Mouse (Mus musculus) liver, postnatal 0 days (tissue): ENCODE data around the gene Plxnd1. TPM values are rescaled to one million over a fixed set of nuclear protein-coding genes. Genes with fewer than 3 reads are reported as not detected.

Experiments
- ATAC-seq: fragments of 200-750 bp; cut with Nextera tagmentation; 2 replicates; pipeline ENCODE4 v1.8.0; 2017; ENCODE audit warnings: mild to moderate bottlenecking, moderate library complexity
- DNase-seq: peaks from one replicate; pipeline ENCODE4 v3.0.0-alpha.2; 2016
- H3K27ac ChIP-seq: fragments of 300-500 bp; sonication (generic); 2 replicates; pipeline ENCODE4 v1.5.1; 2014; ENCODE audit warnings: antibody characterized with exemption, moderate library complexity, mild to moderate bottlenecking, low read depth
- H3K27me3 ChIP-seq: fragments of 300-500 bp; sonication (generic); 2 replicates; pipeline ENCODE4 v1.6.1; 2014; ENCODE audit warnings: low read length, control low read depth, mixed read lengths; ENCODE audit not compliant: insufficient read depth
- H3K36me3 ChIP-seq: fragments of 300-500 bp; sonication (generic); replicated peaks from 2 replicates; pipeline ENCODE4 v1.6.1; 2014; ENCODE audit warnings: mild to moderate bottlenecking, control low read depth, low read length, moderate library complexity, mixed read lengths; ENCODE audit not compliant: insufficient read depth
- H3K4me1 ChIP-seq: fragments of 300-500 bp; sonication (generic); 2 replicates; pipeline ENCODE4 v1.6.1; 2014; ENCODE audit warnings: antibody characterized with exemption, mild to moderate bottlenecking, control low read depth; ENCODE audit not compliant: insufficient read depth
- H3K4me2 ChIP-seq: fragments of 300-500 bp; sonication (generic); 2 replicates; pipeline ENCODE4 v1.6.1; 2014; ENCODE audit warnings: low read depth, mild to moderate bottlenecking, low read length, moderate library complexity, mixed read lengths
- H3K4me3 ChIP-seq: fragments of 300-500 bp; sonication (generic); 2 replicates; pipeline ENCODE4 v1.5.1; 2014; ENCODE audit warnings: low read depth, low read length
- H3K9ac ChIP-seq: fragments of 300-500 bp; sonication (generic); replicated peaks from 2 replicates; pipeline ENCODE4 v1.6.1; 2014; ENCODE audit warnings: mild to moderate bottlenecking, moderate library complexity
- H3K9me3 ChIP-seq: fragments of 300-500 bp; sonication (generic); 2 replicates; pipeline ENCODE4 v1.6.1; 2016; ENCODE audit warnings: mild to moderate bottlenecking, control low read depth, low read length, mixed read lengths
- CTCF ChIP-seq: sonication (generic); IDR thresholded peaks from 2 replicates; pipeline ENCODE4 v1.5.1; 2016; ENCODE audit warnings: antibody characterized with exemption, low read depth
- EP300 ChIP-seq: IDR thresholded peaks from 2 replicates; pipeline ENCODE4 v1.6.1; 2016; ENCODE audit warnings: antibody characterized with exemption, low read depth, mild to moderate bottlenecking
- WGBS: fragments of 180-500 bp; shearing (Covaris S2); extraction: QIAGEN DNeasy Blood & Tissue Kit; methylation state at CpG from one replicate; pipeline ENCODE4 v1.1.7; 2014; ENCODE audit not compliant: insufficient replicate concordance; 5-methylcytosine and 5-hydroxymethylcytosine counted together
- polyA plus RNA-seq: library from polyadenylated mRNA; unstranded; fragments of >200 nt; fragmentation: Nextera tagmentation; extraction: Ambion mirVana; gene quantifications from 2 replicates; pipeline ENCODE4 v1.2.1, GENCODE M21; 2015

The Plxnd1 gene
- polyA plus RNA-seq, 1 experiment from 2014 or later: 8.7 TPM

DNA sequence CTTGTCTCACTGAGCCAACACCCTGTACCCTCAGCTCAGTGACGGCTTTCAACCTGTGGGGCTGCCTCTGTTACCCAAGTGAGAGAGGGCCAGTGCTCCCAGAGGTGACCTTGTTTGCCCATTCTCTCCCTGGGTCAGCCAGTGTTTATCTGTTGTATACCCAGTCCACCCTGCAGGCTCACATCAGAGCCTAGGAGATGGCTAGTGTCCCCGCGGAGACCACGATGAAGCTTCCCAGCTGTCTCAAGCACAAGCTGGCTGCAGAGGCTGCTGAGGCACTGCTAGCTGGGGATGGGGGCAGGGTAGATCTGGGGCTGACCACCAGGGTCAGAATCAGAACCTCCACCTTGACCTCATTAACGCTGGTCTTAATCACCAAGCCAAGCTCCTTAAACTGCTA lies 64.8 kb downstream of the Plxnd1 start:
- no peaks in the 10 kb centered on the region for H3K4me1 ChIP-seq
- H3K36me3 ChIP-seq: no peaks in the 10 kb centered on the region
- no peaks in the 10 kb centered on the region for H3K27me3 ChIP-seq
- no peaks in the 10 kb centered on the region for H3K9me3 ChIP-seq
- no peak overlapping the region for H3K4me2 ChIP-seq
- H3K4me3 ChIP-seq: no peak overlapping the region
- ATAC-seq (no peak), DNase-seq (no peak)
- no peak for TF ChIP-seq EP300
- no peak for TF ChIP-seq CTCF
- H3K27ac ChIP-seq: no peak overlapping the region
- 68% methylated on average over 5 of the region's 5 CpGs for WGBS
- H3K9ac ChIP-seq: no peak overlapping the region

DNA sequence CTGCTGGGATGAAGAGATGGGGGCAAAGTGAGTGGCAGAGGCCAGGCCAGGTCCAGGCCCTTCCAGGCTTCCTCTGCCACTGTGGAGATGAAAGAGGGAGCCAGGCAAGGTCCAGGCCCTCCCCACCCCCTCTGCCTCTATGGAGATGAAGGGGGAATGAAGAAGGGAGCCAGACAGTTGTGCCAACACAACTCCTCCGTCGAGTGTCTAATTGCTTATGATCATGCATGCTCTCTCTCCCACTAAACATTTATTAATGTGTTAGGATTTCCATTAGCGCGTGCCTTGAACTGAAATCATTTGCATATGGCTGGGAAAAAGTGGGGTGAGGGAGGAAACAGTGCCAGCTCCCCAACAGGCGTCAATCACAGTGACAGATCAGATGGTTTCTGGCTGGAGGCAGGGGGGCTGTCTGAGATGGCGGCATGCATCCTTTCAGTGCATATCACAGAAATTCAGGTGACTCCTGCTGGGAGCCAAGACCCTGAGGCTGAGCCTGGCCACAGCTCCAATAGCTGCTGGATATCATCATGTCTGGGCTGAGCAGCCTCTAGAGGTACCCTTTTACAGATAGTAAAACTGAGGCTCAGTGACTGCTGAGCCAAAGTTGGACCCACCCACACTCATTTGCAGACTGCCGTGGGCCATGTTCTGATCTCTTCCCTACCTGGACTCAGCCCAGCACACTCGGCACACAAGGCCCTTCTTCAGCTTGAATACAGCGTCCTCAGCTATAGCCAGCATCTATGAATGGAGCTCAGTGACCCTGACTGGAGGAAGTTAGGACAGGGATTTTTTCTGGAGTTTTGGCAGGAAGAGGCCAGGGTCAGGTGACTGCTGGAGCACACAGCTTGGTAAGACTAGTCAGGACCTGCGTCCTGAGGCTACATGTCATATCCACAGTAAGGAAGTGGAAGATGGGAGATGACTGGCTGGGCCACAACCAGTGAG lies 67.2 kb downstream of the Plxnd1 start:
- Histone ChIP-seq H3K36me3 (no peaks in the 10 kb centered on the region), H3K4me1 (no peaks in the 10 kb centered on the region), H3K9ac (no peak overlapping the region), H3K27me3 (no peaks in the 10 kb centered on the region), H3K4me3 (no peak overlapping the region), H3K4me2 (no peak overlapping the region), H3K27ac (no peak overlapping the region), H3K9me3 (no peaks in the 10 kb centered on the region)
- WGBS: 71% methylated on average over 10 of the region's 10 CpGs
- no peak for ATAC-seq
- no peak for DNase-seq
- TF ChIP-seq CTCF (no peak), EP300 (no peak)

DNA sequence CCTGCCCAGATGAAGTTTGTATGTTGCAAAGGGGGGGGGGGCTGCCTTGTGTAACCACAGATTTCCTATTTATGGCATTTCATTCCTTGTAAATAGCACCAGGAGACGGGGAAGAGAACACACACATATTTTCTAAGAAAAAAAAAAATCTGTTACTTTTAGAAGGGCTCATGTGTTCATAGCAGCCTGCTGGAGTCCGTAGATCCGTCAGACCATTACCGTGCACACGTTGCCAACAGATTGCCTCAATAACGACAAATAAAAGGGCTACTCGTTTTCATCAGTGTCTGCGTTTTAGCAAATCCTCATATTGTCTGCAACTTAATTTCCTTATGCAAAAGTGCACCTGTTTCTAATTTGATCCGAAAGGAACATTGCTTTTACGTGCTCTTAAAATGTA lies 68.4 kb downstream of the Plxnd1 start:
- H3K4me3 ChIP-seq: no peak overlapping the region

DNA sequence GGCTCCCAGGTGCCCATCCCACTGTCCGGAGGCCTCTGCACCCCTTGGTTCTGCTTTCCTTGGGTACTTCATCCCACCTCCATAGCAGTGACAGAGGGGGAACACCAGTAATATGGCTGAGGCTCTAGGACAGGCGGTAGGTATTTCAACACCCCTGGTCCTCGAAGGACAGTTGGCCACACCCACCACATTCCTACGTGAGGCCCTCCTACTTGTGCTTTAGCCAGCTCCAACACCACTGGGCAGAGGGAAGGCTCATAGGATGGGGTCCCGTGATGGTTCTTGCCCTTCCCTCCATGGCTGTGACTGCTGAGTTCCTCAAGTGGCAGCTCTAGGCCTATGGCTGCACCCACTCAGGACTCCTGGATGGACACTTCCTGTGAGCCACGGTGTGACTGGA lies 70.0 kb downstream of the Plxnd1 start:
- H3K4me1 ChIP-seq: no peaks in the 10 kb centered on the region
- WGBS: 48% methylated on average over 6 of the region's 6 CpGs
- H3K36me3 ChIP-seq: no peaks in the 10 kb centered on the region
- no peaks in the 10 kb centered on the region for H3K9me3 ChIP-seq
- no peaks in the 10 kb centered on the region for H3K27me3 ChIP-seq
- no peak overlapping the region for H3K9ac ChIP-seq
- ATAC-seq: no peak
- DNase-seq: no peak
- no peak for TF ChIP-seq EP300
- TF ChIP-seq CTCF: no peak
- H3K4me2 ChIP-seq: no peak overlapping the region
- no peak overlapping the region for H3K4me3 ChIP-seq
- no peak overlapping the region for H3K27ac ChIP-seq

More for the DNA sequence above, 68.4 kb downstream of the Plxnd1 start:
- no peaks in the 10 kb centered on the region for H3K36me3 ChIP-seq
- WGBS: 80% methylated on average over 10 of the region's 10 CpGs
- H3K4me1 ChIP-seq: no peaks in the 10 kb centered on the region
- no peaks in the 10 kb centered on the region for H3K27me3 ChIP-seq
- DNase-seq (no peak), ATAC-seq (no peak)
- no peak overlapping the region for H3K4me2 ChIP-seq
- no peak overlapping the region for H3K27ac ChIP-seq
- TF ChIP-seq EP300: no peak
- no peak for TF ChIP-seq CTCF
- H3K9me3 ChIP-seq: no peaks in the 10 kb centered on the region
- no peak overlapping the region for H3K9ac ChIP-seq

DNA sequence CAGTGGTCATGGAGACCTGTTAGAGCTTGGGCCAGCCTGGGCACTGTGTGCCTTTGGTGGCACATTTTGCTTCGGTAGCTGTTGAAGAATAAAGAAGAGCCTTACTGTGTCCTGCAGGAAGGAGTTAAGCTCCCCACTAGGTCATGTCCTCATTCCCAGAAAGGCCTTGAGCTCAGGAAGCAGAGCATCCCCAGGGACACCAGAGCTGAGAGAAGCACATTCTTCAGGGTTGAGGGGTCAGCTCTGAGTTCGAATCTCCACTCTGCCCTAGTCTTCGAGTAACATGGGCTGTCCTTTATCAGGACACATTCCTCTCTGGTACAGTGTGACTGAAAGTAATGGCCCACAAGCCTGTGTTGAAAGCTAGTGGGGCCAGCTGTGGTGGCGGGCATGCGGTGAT lies 74.9 kb downstream of the Plxnd1 start:
- Histone ChIP-seq H3K9me3 (no peaks in the 10 kb centered on the region), H3K27me3 (no peaks in the 10 kb centered on the region), H3K27ac (no peak overlapping the region), H3K9ac (no peak overlapping the region), H3K4me2 (no peak overlapping the region), H3K4me3 (no peak overlapping the region), H3K4me1 (no peaks in the 10 kb centered on the region), H3K36me3 (no peaks in the 10 kb centered on the region)
- ATAC-seq (no peak), DNase-seq (no peak)
- WGBS: 81% methylated on average over 5 of the region's 5 CpGs
- no peak for TF ChIP-seq EP300
- no peak for TF ChIP-seq CTCF

DNA sequence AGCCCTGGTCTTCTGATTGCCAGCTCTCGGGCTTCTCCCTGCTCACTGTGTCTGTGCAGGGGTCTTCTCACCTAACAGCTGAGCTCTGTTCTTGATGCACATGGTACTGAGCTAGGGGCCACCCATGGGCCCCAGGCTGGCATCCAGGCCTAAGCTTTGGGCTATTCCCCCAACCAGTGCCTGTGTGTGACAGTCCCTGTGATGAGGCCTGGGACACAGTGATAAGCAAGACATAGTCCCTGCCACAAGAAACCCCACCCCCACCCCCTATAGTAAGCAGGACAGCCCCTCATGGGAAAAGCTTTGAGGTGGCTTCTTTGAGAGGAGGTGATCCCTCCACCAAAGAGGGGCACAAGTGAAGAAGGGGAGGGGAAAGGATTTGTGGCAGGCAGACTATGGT lies 76.2 kb downstream of the Plxnd1 start:
- no peak for TF ChIP-seq CTCF
- TF ChIP-seq EP300: no peak
- no peak overlapping the region for H3K4me3 ChIP-seq
- no peak for ATAC-seq
- H3K9me3 ChIP-seq: no peaks in the 10 kb centered on the region
- H3K27me3 ChIP-seq: no peaks in the 10 kb centered on the region
- no peak for DNase-seq
- no peaks in the 10 kb centered on the region for H3K36me3 ChIP-seq
- no peak overlapping the region for H3K27ac ChIP-seq
- H3K4me2 ChIP-seq: no peak overlapping the region
- no peaks in the 10 kb centered on the region for H3K4me1 ChIP-seq
- 69% methylated on average over 1 of the region's 1 CpGs for WGBS
- no peak overlapping the region for H3K9ac ChIP-seq
